Mouse (Mus musculus): Measurements from ENCODE around the gene Agbl2. TPM values are rescaled to one million over a fixed set of nuclear protein-coding genes. Genes with fewer than 3 reads are reported as not detected.
A peak's percentile ranks its signal among the peaks of the same experiment; 100 is the strongest.

The Agbl2 gene
- 1 to 10 TPM in 1 of 2 experiments, under 1 TPM in 1; 0.72 to 1.4 TPM for total RNA-seq (2021)
- long read RNA-seq, experiment 1, partial matches to known transcripts: 1 of 1 reads
- long read RNA-seq, experiment 1, other reads (novel, unspliced or antisense): 0 of 1 reads
- long read RNA-seq, experiment 2, partial matches to known transcripts: 1 of 2 reads
- long read RNA-seq, experiment 2, other reads (novel, unspliced or antisense): 1 of 2 reads

DNA sequence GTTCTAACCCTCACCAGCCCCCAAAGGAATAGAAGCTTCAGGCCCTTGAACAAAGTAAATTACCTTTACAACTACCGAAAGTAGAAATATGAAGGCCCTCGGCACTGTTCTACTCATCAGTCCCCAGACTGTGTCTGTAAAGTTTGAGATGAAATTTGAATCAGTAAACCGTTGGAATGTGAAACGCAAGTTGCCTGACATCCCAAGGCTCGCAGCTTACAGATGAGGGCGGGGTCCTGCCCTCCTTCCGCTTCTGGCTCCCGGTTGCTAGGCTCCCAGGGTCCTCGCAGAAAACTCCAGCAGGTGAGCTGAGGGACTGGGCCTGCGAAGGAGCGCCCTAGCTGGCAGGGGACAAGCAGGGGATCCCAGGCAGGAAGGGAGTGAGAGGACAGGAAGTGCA lies at the start of gene Agbl2:
Gene Agbl2 (plus strand): TSS at position 270 of the 400 bp plus-strand sequence.
- DNase-seq: peak; percentile 51

GRCm38 (mm10) chr2:90735326-90735725 lies 47.2 kb upstream of the Agbl2 start:
- DNase-seq: peak; percentile 17

GRCm38 (mm10) chr2:90738801-90739200 lies 43.7 kb upstream of the Agbl2 start:
- DNase-seq: no peak

- no peak for DNase-seq
These were observed 43.2 kb upstream of the Agbl2 start for GRCm38 (mm10) chr2:90739327-90739726.

- DNase-seq: no peak
These were observed 42.6 kb upstream of the Agbl2 start for GRCm38 (mm10) chr2:90739921-90740320.

DNA sequence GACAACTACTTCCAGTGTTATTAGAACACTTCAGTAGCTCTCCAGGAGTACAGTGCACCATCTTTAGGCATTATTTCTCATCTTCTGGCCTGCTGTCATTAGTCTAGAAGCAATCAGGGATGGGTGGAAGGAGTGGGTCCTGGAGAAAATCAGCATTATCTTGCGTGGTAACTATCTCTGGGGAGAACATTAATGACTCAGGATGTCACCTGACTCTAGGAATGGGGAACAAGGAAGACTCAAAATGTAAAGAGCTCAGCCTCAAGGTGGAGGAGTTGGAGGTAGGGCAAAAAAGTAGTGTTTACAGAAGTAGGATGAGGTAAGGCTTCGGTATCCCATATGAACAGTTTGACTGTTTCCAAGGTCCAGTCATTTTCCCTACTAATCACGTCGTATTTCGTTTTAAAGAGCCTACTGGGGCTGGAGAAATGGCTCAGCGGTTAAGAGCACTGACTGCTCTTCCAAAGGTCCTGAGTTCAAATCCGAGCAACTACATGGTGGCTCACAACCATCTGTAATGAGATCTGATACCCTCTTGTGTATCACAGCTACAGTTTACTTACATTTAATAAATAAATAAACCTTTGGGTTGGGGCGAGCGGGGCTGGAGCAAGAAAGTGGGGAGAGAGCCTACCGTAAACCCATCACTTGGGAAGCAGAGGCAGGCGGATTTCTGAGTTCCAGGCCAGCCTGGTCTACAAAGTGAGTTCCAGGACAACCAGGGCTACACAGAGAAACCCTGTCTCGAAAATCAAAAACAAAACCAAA lies 38.1 kb upstream of the Agbl2 start:
- DNase-seq: peak; percentile 29

GRCm38 (mm10) chr2:90745053-90745678 lies 37.4 kb upstream of the Agbl2 start, which contains the start of gene Fnbp4:
Gene Fnbp4, plus strand, starts transcription at chr2:90745370.
- DNase-seq: peak; percentile 98

- DNase-seq: peak; percentile 68
These were observed 36.6 kb upstream of the Agbl2 start for GRCm38 (mm10) chr2:90745740-90746537.

DNA sequence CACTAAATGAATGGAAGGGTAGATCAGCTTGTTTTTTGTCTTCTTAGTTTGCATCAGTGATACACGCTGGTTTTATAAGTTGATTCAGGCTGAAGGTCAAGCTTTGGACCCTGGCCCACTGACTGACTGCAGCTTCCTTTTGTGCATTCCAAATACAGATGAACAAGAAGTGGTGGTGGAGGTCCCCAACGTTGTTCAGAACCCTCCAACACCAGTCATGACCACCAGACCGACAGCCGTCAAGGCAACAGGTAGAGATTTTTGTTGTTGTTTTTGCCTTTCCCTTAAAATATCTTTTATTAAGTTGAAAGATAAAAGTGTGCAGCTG lies 36.0 kb upstream of the Agbl2 start:
- DNase-seq: peak; percentile 40

- no peak for DNase-seq
These were observed 35.4 kb upstream of the Agbl2 start for GRCm38 (mm10) chr2:90747131-90747530.

GRCm38 (mm10) chr2:90749676-90750459 lies 32.7 kb upstream of the Agbl2 start:
- DNase-seq: no peak

GRCm38 (mm10) chr2:90753565-90753964 lies 29.0 kb upstream of the Agbl2 start:
- DNase-seq: no peak

DNA sequence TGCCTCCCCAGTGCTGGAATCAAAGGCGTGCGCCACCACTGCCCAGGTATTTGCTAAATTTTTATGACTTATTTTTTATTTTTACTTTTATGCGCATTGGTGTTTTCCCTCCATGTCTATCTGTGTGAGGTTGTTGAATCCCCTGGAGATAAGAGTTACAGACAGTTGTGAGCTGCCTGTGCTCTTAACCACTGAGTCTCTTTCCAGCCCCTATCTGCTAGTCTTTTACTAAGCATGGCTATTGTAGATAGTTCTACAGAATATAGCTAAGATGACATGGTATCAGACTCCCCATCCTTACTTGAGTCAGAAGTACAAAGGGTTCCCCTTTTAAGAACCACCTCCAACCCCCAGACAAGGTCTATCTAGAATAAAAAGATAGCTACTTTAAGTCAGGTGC lies 28.3 kb upstream of the Agbl2 start:
- no peak for DNase-seq

- DNase-seq: no peak
These were observed 17.4 kb upstream of the Agbl2 start for GRCm38 (mm10) chr2:90765123-90765522.

DNA sequence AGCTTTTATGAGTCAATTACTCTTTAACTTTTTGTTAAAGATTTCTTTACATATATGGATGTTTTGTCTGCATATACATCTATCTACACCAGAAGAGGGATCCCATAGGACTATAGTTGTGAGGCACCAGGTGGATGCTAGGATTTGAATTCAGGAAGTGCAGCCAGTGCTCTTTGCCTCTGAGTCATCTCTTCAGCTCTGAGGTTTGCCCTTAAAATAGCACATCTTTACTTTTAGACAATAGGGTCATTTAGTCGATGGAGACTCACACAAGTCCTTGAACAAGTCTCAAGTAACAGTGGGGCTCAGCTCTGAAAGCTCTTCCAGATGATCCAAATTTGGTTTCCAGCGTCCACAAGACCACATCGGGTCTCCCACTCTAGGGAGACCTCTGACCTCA lies 1.2 kb upstream of the Agbl2 start:
- no peak for DNase-seq

DNA sequence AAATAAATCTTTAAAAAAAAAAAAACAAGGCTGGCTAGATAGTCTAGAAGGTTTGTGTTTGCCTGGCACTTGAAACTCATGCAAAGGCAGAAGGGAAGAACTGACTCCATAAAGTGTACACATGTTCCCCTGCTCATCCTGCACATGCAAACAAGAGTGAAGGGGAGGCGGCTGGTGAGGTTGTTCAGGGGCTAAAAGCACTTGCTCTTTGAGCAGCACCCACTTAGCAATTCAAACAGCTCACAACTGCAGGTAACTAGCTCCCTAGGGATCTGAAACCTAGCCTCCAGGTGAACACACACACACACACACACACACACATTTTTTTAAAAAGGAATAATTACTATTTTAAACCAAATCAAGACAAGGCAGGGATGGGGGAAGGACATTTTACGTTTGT lies 589 bp upstream of the Agbl2 start:
- DNase-seq: no peak

DNA sequence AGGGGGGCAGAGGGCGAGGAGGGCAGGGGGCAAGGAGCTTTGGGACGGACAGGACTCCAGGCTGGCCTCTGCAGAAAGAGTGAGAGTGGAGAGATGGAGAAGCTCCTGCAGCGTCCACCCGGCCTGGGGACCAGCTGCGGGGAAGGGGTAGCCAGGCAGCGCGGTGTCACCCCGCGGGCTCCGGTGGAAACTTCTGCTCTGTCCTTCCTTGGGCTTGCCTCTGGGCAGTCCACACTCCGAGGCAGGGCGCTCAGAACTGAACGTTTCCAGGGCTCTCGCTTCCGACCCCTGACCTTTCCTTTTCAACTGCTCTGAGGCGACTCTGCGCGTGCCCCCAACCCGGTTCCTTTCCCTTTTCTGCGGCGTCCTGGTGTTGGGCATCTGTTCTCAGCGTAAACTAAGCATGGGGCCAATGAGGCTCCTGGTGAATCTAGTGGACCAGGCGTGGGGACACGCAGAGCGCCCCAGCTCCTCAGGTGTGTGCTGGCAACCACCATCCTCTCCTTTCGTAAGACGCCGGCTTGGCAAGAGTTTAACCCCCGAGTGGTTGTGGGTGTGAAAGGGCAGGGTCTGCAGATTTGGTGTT lies 467 bp downstream of the Agbl2 start:
- DNase-seq: peak; percentile 44

DNA sequence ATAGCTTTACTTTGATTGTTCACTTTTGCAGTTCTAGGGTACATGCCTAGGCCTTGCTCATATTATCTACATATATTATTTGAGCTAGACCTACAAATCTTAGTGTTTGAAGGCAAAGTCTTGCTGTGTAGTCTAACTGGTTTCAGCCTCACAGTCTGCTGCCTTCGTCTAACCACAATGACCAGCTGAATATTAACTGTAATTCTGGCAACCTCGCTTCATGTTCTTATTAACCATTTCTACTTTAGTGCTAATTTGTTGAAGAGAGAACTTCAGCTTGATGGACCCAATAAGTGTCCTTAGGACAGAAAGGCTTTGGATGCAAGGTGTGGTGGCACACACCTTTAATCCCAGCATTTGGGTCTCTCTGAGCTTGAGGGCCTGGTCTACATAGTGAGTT lies 5.6 kb downstream of the Agbl2 start:
- DNase-seq: no peak

DNA sequence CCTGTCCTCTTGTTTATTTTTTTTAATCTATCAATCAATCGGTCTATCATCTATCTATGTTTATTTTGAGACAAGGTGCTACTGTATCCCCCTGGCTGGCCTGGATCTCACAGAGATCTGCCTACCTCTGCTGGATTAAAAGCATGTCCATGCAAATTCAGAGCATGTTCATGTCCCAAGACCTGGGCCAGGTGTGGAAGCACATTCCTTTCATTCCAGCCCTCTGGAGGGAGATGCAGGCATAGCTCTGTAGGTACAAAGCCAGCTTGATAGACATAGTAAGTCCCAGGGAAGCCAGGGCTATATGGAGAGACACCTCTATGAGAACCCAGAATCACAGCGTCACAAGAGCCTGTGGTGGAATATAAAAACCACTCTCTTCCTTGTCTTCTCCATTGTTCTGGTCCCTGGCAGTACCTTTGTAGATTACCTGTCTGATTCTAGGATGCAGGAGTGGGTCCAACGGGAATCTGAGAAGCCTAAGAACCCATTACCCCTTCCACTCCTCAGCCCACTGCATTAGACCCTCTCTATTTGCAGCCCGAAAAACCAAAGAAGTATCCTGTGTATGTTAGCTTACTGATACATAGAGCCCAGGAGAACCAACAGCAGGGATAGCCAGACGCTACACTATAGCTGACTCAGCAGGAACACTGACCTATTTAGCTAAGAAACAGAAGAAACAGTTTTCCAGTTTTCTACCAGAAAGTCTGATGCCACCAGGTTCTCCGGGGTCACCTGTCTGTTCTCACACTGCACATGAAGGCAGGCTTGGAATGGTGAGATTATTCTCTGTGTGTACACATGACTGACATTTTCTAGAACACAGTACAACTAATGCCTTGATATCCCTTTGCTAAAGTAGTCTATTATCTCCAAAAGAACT lies 26.0 kb downstream of the Agbl2 start:
- DNase-seq: no peak

- no peak for DNase-seq
These were observed 28.2 kb downstream of the Agbl2 start for GRCm38 (mm10) chr2:90810751-90811150.
